Mouse (Mus musculus): Measurements from ENCODE around the gene Kcnj6. TPM values are rescaled to one million over a fixed set of nuclear protein-coding genes. Genes with fewer than 3 reads are reported as not detected.
A peak's percentile ranks its signal among the peaks of the same experiment; 100 is the strongest.

Kcnj6 gene
- polyA plus RNA-seq, 1 experiment from 2014 or later, result 0.62 TPM

- ATAC-seq (no peak), DNase-seq (ENCODE audit: low spot score) (no peak)
- Histone ChIP-seq H3K27ac (ENCODE audit: low read depth, low read length) (no peak overlapping the region), H3K9me3 (replicated peaks; ENCODE audit: control insufficient read depth, low read length) (no peaks in the 10 kb centered on the region), H3K4me2 (ENCODE audit: low read length) (no peak overlapping the region), H3K4me1 (ENCODE audit: control insufficient read depth, insufficient read depth, low read length) (no peaks in the 10 kb centered on the region), H3K9ac (ENCODE audit: low read length) (no peak overlapping the region), H3K36me3 (ENCODE audit: control insufficient read depth, insufficient read depth, low read length) (no peaks in the 10 kb centered on the region), H3K27me3 (replicated peaks; ENCODE audit: control insufficient read depth, insufficient read depth, low read length) (no peaks in the 10 kb centered on the region), H3K4me3 (ENCODE audit: low read depth, low read length) (no peak overlapping the region)
- WGBS, result 77% methylated on average over 6 of the region's 6 CpGs
Measured at GRCm38 (mm10) chr16:94898832-94899231, 98.7 kb downstream of the Kcnj6 start.

- no peaks in the 10 kb centered on the region for H3K27me3 ChIP-seq (replicated peaks; ENCODE audit: control insufficient read depth, insufficient read depth, low read length)
- H3K4me3 ChIP-seq (ENCODE audit: low read depth, low read length), result no peak overlapping the region
- no peaks in the 10 kb centered on the region for H3K9me3 ChIP-seq (replicated peaks; ENCODE audit: control insufficient read depth, low read length)
- no peak overlapping the region for H3K9ac ChIP-seq (ENCODE audit: low read length)
- no peaks in the 10 kb centered on the region for H3K36me3 ChIP-seq (ENCODE audit: control insufficient read depth, insufficient read depth, low read length)
- DNase-seq (ENCODE audit: low spot score) (no peak), ATAC-seq (no peak)
- no peak overlapping the region for H3K4me2 ChIP-seq (ENCODE audit: low read length)
- 92% methylated on average over 4 of the region's 4 CpGs for WGBS
- H3K27ac ChIP-seq (ENCODE audit: low read depth, low read length), result no peak overlapping the region
- peaks cover 3% of the 10 kb centered on the region; the same call in 1 of the 2 replicates for H3K4me1 ChIP-seq (ENCODE audit: control insufficient read depth, insufficient read depth, low read length)
Measured at GRCm38 (mm10) chr16:94892162-94892650, 105.3 kb downstream of the Kcnj6 start.

DNA sequence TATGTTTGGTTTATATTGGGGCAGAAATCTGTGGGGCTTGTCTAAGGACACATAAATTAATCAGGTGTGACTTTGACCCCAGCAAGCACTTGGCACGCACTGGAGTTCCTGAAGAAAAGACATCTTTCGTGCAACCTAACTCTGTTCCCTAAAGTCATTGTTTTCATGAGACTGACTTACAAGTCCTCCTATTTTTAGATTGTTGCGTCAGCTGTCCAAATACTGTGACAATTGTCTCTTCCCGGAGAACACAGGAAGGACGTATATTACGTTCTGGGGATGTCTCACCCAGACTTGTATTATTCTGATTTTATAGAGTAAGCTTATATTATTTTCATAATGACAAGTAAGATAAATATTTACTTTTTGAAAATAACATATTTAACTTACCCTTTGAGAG, 106.9 kb downstream of the Kcnj6 start:
- H3K27me3 ChIP-seq (replicated peaks; ENCODE audit: control insufficient read depth, insufficient read depth, low read length), result no peaks in the 10 kb centered on the region
- no peak for DNase-seq (ENCODE audit: low spot score)
- H3K4me1 ChIP-seq (ENCODE audit: control insufficient read depth, insufficient read depth, low read length), result peaks cover 3% of the 10 kb centered on the region; the same call in 1 of the 2 replicates
- ATAC-seq, result no peak
- no peak overlapping the region for H3K4me3 ChIP-seq (ENCODE audit: low read depth, low read length)
- 89% methylated on average over 6 of the region's 6 CpGs for WGBS
- no peaks in the 10 kb centered on the region for H3K36me3 ChIP-seq (ENCODE audit: control insufficient read depth, insufficient read depth, low read length)
- no peak overlapping the region for H3K27ac ChIP-seq (ENCODE audit: low read depth, low read length)
- H3K9ac ChIP-seq (ENCODE audit: low read length), result no peak overlapping the region
- no peaks in the 10 kb centered on the region for H3K9me3 ChIP-seq (replicated peaks; ENCODE audit: control insufficient read depth, low read length)
- H3K4me2 ChIP-seq (ENCODE audit: low read length), result no peak overlapping the region

DNA sequence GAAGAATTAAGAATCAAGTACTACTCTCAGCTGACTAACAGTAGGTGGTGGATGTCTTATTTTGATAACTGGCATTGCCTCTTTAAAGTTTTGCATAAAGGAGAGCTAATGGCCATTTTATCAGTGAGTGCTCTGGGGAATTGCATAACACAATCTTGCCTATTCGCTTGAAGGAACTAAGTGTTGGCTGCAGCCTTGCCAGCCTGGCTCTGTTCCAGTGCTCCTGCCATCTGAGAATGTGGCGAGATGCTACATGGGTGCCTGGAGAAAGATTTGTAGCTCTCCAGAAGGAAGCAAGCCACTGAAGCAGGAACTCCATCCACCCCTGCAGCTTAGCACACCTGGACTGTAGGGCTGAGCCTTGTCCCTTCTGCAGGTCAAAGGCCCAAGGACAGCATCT, 107.4 kb downstream of the Kcnj6 start:
- peaks cover 3% of the 10 kb centered on the region; the same call in 1 of the 2 replicates for H3K4me1 ChIP-seq (ENCODE audit: control insufficient read depth, insufficient read depth, low read length)
- WGBS, result 52% methylated on average over 2 of the region's 2 CpGs
- peak; percentile 67 for DNase-seq (ENCODE audit: low spot score)
- H3K4me3 ChIP-seq (ENCODE audit: low read depth, low read length), result no peak overlapping the region
- H3K36me3 ChIP-seq (ENCODE audit: control insufficient read depth, insufficient read depth, low read length), result no peaks in the 10 kb centered on the region
- no peak overlapping the region for H3K27ac ChIP-seq (ENCODE audit: low read depth, low read length)
- no peaks in the 10 kb centered on the region for H3K27me3 ChIP-seq (replicated peaks; ENCODE audit: control insufficient read depth, insufficient read depth, low read length)
- no peak for ATAC-seq
- H3K4me2 ChIP-seq (ENCODE audit: low read length), result no peak overlapping the region
- H3K9ac ChIP-seq (ENCODE audit: low read length), result no peak overlapping the region
- no peaks in the 10 kb centered on the region for H3K9me3 ChIP-seq (replicated peaks; ENCODE audit: control insufficient read depth, low read length)

- Histone ChIP-seq H3K9ac (ENCODE audit: low read length) (no peak overlapping the region), H3K4me2 (ENCODE audit: low read length) (no peak overlapping the region), H3K27me3 (replicated peaks; ENCODE audit: control insufficient read depth, insufficient read depth, low read length) (no peaks in the 10 kb centered on the region), H3K4me3 (ENCODE audit: low read depth, low read length) (no peak overlapping the region), H3K36me3 (ENCODE audit: control insufficient read depth, insufficient read depth, low read length) (no peaks in the 10 kb centered on the region), H3K9me3 (replicated peaks; ENCODE audit: control insufficient read depth, low read length) (no peaks in the 10 kb centered on the region), H3K27ac (ENCODE audit: low read depth, low read length) (no peak overlapping the region), H3K4me1 (ENCODE audit: control insufficient read depth, insufficient read depth, low read length) (peaks cover 3% of the 10 kb centered on the region; the same call in 1 of the 2 replicates)
- DNase-seq (ENCODE audit: low spot score), result no peak
- ATAC-seq, result no peak
- WGBS, result 73% methylated on average over 8 of the region's 11 CpGs
Measured at GRCm38 (mm10) chr16:94888554-94888953, 108.9 kb downstream of the Kcnj6 start.

- ATAC-seq (no peak), DNase-seq (ENCODE audit: low spot score) (no peak)
- Histone ChIP-seq H3K9me3 (replicated peaks; ENCODE audit: control insufficient read depth, low read length) (no peaks in the 10 kb centered on the region), H3K4me2 (ENCODE audit: low read length) (no peak overlapping the region), H3K27ac (ENCODE audit: low read depth, low read length) (no peak overlapping the region), H3K4me3 (ENCODE audit: low read depth, low read length) (no peak overlapping the region), H3K36me3 (ENCODE audit: control insufficient read depth, insufficient read depth, low read length) (no peaks in the 10 kb centered on the region), H3K27me3 (replicated peaks; ENCODE audit: control insufficient read depth, insufficient read depth, low read length) (no peaks in the 10 kb centered on the region), H3K9ac (ENCODE audit: low read length) (no peak overlapping the region), H3K4me1 (ENCODE audit: control insufficient read depth, insufficient read depth, low read length) (peaks cover 3% of the 10 kb centered on the region; the same call in 1 of the 2 replicates)
- WGBS, result 76% methylated on average over 7 of the region's 7 CpGs
Measured at GRCm38 (mm10) chr16:94886398-94886797, 111.1 kb downstream of the Kcnj6 start.

DNA sequence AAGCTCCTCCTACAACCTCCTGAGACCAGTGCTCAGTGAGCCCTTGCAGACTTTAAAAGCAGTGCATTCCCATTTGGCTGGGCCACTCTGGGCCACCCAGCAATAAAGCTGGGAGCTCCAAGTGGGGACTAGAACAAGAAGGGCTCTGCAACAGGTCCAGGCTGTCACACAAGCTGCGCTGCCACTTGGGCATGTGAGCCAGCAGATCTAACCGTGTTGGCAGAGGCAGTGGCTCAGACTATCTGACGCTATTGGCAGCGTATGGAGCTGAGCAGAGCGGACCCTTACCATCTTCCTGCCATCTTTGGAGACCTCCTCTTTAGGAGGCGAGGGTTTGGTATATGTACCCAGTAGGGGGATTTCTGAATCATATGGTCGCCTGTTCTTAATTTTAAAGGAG, 112.4 kb downstream of the Kcnj6 start:
- Histone ChIP-seq H3K9me3 (replicated peaks; ENCODE audit: control insufficient read depth, low read length) (no peaks in the 10 kb centered on the region), H3K9ac (ENCODE audit: low read length) (no peak overlapping the region), H3K4me1 (ENCODE audit: control insufficient read depth, insufficient read depth, low read length) (peaks cover 3% of the 10 kb centered on the region; the same call in 1 of the 2 replicates), H3K27me3 (replicated peaks; ENCODE audit: control insufficient read depth, insufficient read depth, low read length) (no peaks in the 10 kb centered on the region), H3K4me2 (ENCODE audit: low read length) (no peak overlapping the region), H3K4me3 (ENCODE audit: low read depth, low read length) (no peak overlapping the region), H3K36me3 (ENCODE audit: control insufficient read depth, insufficient read depth, low read length) (no peaks in the 10 kb centered on the region), H3K27ac (ENCODE audit: low read depth, low read length) (no peak overlapping the region)
- DNase-seq (ENCODE audit: low spot score) (peak; percentile 77), ATAC-seq (peak; percentile 58)
- 68% methylated on average over 7 of the region's 7 CpGs for WGBS

DNA sequence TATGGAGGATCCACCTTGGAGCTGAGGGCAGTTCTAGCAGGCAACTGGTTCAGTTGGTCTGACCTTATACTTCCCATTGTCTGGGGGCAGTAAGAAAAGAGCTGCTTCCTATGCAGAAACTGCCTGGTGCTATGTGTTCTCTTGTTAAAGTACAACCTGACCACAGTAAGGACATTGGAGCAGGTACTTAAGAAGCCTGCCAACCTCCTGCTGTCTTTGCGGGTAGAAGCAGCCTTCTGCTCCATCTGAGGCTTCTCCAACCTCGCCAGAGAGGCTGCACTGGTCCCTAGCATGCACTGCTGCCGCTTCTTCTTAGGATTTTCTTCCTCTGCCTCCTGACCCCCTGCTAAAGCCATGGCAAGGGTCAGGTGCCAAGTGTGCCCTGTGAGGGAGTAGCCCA, 113.6 kb downstream of the Kcnj6 start:
- H3K4me3 ChIP-seq (ENCODE audit: low read depth, low read length), result no peak overlapping the region
- ATAC-seq (no peak), DNase-seq (ENCODE audit: low spot score) (no peak)
- no peaks in the 10 kb centered on the region for H3K36me3 ChIP-seq (ENCODE audit: control insufficient read depth, insufficient read depth, low read length)
- H3K4me2 ChIP-seq (ENCODE audit: low read length), result no peak overlapping the region
- WGBS, result 62% methylated on average over 3 of the region's 3 CpGs
- H3K9me3 ChIP-seq (replicated peaks; ENCODE audit: control insufficient read depth, low read length), result no peaks in the 10 kb centered on the region
- no peak overlapping the region for H3K9ac ChIP-seq (ENCODE audit: low read length)
- no peaks in the 10 kb centered on the region for H3K27me3 ChIP-seq (replicated peaks; ENCODE audit: control insufficient read depth, insufficient read depth, low read length)
- no peak overlapping the region for H3K27ac ChIP-seq (ENCODE audit: low read depth, low read length)
- H3K4me1 ChIP-seq (ENCODE audit: control insufficient read depth, insufficient read depth, low read length), result no peaks in the 10 kb centered on the region

GRCm38 (mm10) chr16:94883196-94883595, 114.3 kb downstream of the Kcnj6 start:
- DNase-seq (ENCODE audit: low spot score), result no peak
- WGBS, result 86% methylated on average over 8 of the region's 8 CpGs
- H3K4me2 ChIP-seq (ENCODE audit: low read length), result no peak overlapping the region

More at GRCm38 (mm10) chr16:94883196-94883595, 114.3 kb downstream of the Kcnj6 start:
- H3K27ac ChIP-seq (ENCODE audit: low read depth, low read length), result no peak overlapping the region
- H3K27me3 ChIP-seq (replicated peaks; ENCODE audit: control insufficient read depth, insufficient read depth, low read length), result no peaks in the 10 kb centered on the region
- H3K4me3 ChIP-seq (ENCODE audit: low read depth, low read length), result no peak overlapping the region
- H3K9ac ChIP-seq (ENCODE audit: low read length), result no peak overlapping the region
- no peaks in the 10 kb centered on the region for H3K36me3 ChIP-seq (ENCODE audit: control insufficient read depth, insufficient read depth, low read length)
- no peaks in the 10 kb centered on the region for H3K4me1 ChIP-seq (ENCODE audit: control insufficient read depth, insufficient read depth, low read length)
- no peaks in the 10 kb centered on the region for H3K9me3 ChIP-seq (replicated peaks; ENCODE audit: control insufficient read depth, low read length)
- ATAC-seq, result no peak

All from forebrain, embryonic 14.5 days (tissue).